Mouse (Mus musculus) testis, adult 2 months (tissue): ENCODE measurements around the gene Hip1r.

ENCODE experiments used
- CTCF ChIP-seq: fragments of 200-500 bp; IDR thresholded peaks from 2 replicates; pipeline ENCODE4 v1.5.1; 2012; ENCODE audit warnings: low read depth, mild to moderate bottlenecking, inconsistent platforms, low read length, moderate library complexity; ENCODE audit not compliant: control insufficient read depth, insufficient read depth, insufficient replicate concordance
- POLR2A ChIP-seq: fragments of 200-500 bp; IDR thresholded peaks from 2 replicates; pipeline ENCODE4 v1.6.1; 2012; ENCODE audit warnings: low read depth, mild to moderate bottlenecking, inconsistent platforms, low read length, moderate library complexity; ENCODE audit not compliant: control insufficient read depth

DNA sequence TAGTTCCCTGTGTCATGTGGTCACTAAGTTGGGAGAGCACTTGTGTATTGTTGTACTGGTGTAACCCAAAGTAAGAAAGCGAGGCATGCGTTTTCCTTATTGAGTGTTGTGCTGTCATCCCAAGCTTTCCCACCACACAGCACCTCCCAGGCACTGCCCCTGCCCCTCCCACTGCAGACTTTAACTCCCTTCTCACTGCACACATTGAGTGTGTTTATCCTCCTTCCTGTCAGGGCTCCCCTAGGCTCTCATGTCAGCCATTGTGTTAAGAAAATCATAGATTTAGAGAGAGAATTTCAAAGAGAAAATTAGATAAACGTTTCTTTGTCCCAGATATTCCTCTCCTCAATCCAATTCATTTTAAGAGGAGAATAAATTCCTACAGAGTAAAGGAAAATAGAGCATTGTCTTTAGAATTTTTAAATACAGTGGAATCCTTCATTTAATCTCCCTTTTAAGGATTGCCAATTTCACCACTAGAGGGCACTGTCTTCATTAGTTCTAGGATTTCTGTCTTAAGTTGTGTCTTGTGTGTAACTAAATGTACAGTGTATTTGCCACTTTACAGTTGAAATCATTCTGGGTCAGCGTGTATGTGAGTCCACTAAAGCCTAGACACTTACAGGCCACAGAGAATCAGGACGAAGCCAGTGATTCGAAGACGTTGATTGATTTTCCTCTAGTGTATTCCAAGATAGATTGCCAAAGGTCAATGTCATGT, 26.2 kb upstream of the Hip1r start:
- TF ChIP-seq POLR2A = no peak
- peak; percentile 2; the same call in 1 of the 2 replicates for TF ChIP-seq CTCF
